Mouse (Mus musculus): Measurements from ENCODE around the gene Robo4. TPM values are rescaled to one million over a fixed set of nuclear protein-coding genes. Genes with fewer than 3 reads are reported as not detected.
A peak's percentile ranks its signal among the peaks of the same experiment; 100 is the strongest.

Gene Robo4
- total and polyA plus RNA-seq, 3 experiments = not detected

DNA sequence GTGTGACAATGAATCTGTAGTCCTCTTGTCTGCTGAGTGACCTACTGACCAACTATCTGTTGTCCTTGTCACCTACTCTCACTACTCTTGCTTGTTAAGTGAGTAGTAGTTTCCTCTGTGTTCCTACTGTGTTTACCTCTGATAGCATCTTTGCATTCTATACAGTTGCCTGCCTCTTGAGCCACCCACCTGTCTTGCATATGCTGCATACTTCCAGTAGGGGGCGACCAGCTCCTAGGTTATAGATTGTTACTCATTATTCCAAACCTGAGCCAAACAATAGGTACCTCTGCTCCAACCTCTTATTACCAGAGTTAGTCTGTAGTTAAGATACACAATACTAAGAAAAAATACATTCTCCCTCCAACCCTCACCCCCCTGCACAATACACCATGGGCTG, 4.7 kb downstream of the Robo4 start:
- DNase-seq (ENCODE audit: extremely low read depth) = peak; percentile 52
- no peak overlapping the region for H3K4me2 ChIP-seq (ENCODE audit: insufficient read depth, low read depth, poor library complexity, severe bottlenecking)
- dilution Hi-C loops (cut with MboI; ENCODE audit: extremely low pct_ligation_motif_present, extremely low pct_unique_long_range_greater_than_20kb, low sequenced_read_pairs) = no loop called here
- no peak overlapping the region for H3K9ac ChIP-seq (ENCODE audit: insufficient read depth, low read depth)
- H3K79me2 ChIP-seq (replicated peaks; ENCODE audit: control insufficient read depth, extremely low read depth, insufficient read depth, poor library complexity, severe bottlenecking) = no peaks in the 10 kb centered on the region
- H3K9me3 ChIP-seq (replicated peaks; ENCODE audit: low read length) = no peaks in the 10 kb centered on the region
- TF ChIP-seq CHD2 (IDR thresholded peaks at IDR 0.05; ENCODE audit: low read length) (no peak), ZMIZ1 (IDR thresholded peaks at IDR 0.05; ENCODE audit: low read depth, low read length) (no peak), POLR2AphosphoS2 (IDR thresholded peaks at IDR 0.05; ENCODE audit: low read depth, low read length) (no peak), SMC3 (IDR thresholded peaks at IDR 0.05; ENCODE audit: low read depth, low read length) (peak; percentile 65), CTCF (conservative IDR thresholded peaks at IDR 0.05 in 1 of 2, IDR thresholded peaks at IDR 0.05 in 1 of 2; ENCODE audit: low read depth in 2 of 2, low read length in 2 of 2) (peak; percentile 87 to 88), ZC3H11A (IDR thresholded peaks at IDR 0.05; ENCODE audit: low read depth, low read length) (no peak), EP300 (IDR thresholded peaks at IDR 0.05; ENCODE audit: low read length) (no peak), ZNF384 (IDR thresholded peaks at IDR 0.05; ENCODE audit: low read depth, low read length) (no peak), RAD21 (IDR thresholded peaks at IDR 0.05; ENCODE audit: low read depth, low read length) (peak; percentile 88), JUN (IDR thresholded peaks at IDR 0.05; ENCODE audit: insufficient read depth, low read depth, low read length) (no peak)
- H3K36me3 ChIP-seq (replicated peaks in 1 of 2; ENCODE audit: control insufficient read depth in 1 of 2, insufficient read depth in 1 of 2, low read length in 1 of 2) = no peaks in the 10 kb centered on the region
- H3K27me3 ChIP-seq (replicated peaks) = peaks cover 34% of the 10 kb centered on the region
- in situ Hi-C loops (cut with MboI; ENCODE audit: low pct_ligation_motif_present, low pct_unique_long_range_greater_than_20kb, low sequenced_read_pairs) = loop anchor here (25.0 kb wide), 1 partner anchor 531 kb away; no protein-coding TSS in a partner anchor
- no peaks in the 10 kb centered on the region; a peak in 1 of 4 replicates for H3K4me1 ChIP-seq (ENCODE audit: control insufficient read depth in 1 of 2, insufficient read depth in 2 of 2)
- H3K27ac ChIP-seq (ENCODE audit: insufficient read depth, low read depth) = no peak overlapping the region
- H3K4me3 ChIP-seq (replicated peaks in 1 of 3; ENCODE audit: low read depth in 2 of 3, low read length in 2 of 3, poor library complexity in 1 of 3) = no peak overlapping the region

DNA sequence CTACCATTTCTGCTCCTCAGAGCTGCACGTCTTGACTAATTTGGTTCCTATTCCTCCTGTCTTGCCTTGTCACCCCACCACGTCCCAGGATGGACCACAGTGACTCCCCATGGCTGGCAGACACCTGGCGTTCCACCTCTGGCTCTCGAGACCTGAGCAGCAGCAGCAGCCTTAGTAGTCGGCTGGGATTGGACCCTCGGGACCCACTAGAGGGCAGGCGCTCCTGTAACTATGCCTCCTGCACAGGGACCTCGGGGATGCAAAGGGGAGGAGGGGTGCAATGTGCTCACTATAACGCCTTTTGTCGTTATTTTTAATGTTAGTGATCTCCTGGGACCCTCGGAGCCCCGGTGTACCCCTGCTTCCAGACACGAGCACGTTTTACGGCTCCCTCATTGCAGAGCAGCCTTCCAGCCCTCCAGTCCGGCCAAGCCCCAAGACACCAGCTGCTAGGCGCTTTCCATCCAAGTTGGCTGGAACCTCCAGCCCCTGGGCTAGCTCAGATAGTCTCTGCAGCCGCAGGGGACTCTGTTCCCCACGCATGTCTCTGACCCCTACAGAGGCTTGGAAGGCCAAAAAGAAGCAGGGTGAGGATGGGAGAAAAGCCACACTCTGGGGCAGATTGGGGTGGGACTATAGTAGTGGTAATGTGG, 6.3 kb downstream of the Robo4 start:
- H3K4me2 ChIP-seq (ENCODE audit: insufficient read depth, low read depth, poor library complexity, severe bottlenecking) = no peak overlapping the region
- H3K27me3 ChIP-seq (replicated peaks) = peaks cover 34% of the 10 kb centered on the region
- dilution Hi-C loops (cut with MboI; ENCODE audit: extremely low pct_ligation_motif_present, extremely low pct_unique_long_range_greater_than_20kb, low sequenced_read_pairs) (no loop called here), in situ Hi-C loops (cut with MboI; ENCODE audit: low pct_ligation_motif_present, low pct_unique_long_range_greater_than_20kb, low sequenced_read_pairs) (loop anchor here (25.0 kb wide), 1 partner anchor 529 kb away; no protein-coding TSS in a partner anchor)
- no peak overlapping the region for H3K27ac ChIP-seq (ENCODE audit: insufficient read depth, low read depth)
- DNase-seq (ENCODE audit: extremely low read depth) = no peak
- no peak overlapping the region for H3K4me3 ChIP-seq (replicated peaks in 1 of 3; ENCODE audit: low read depth in 2 of 3, low read length in 2 of 3, poor library complexity in 1 of 3)
- H3K4me1 ChIP-seq (ENCODE audit: control insufficient read depth in 1 of 2, insufficient read depth in 2 of 2) = no peaks in the 10 kb centered on the region; a peak in 1 of 4 replicates
- no peak for TF ChIP-seq IRF4 (IDR thresholded peaks at IDR 0.05; ENCODE audit: low read depth, low read length)
- TF ChIP-seq ZNF384 (IDR thresholded peaks at IDR 0.05; ENCODE audit: low read depth, low read length) = no peak
- TF ChIP-seq MEF2A (IDR thresholded peaks at IDR 0.05; ENCODE audit: borderline replicate concordance, low read depth, low read length) = no peak
- peak; percentile 27 for TF ChIP-seq RAD21 (IDR thresholded peaks at IDR 0.05; ENCODE audit: low read depth, low read length)
- no peak for TF ChIP-seq TBP (conservative IDR thresholded peaks at IDR 0.05; ENCODE audit: low read depth, low read length)
- peak in 1 of 2 experiments; percentile 58; a peak in 2 of 4 replicates for TF ChIP-seq CTCF (conservative IDR thresholded peaks at IDR 0.05 in 1 of 2, IDR thresholded peaks at IDR 0.05 in 1 of 2; ENCODE audit: low read depth in 2 of 2, low read length in 2 of 2)
- TF ChIP-seq ZC3H11A (IDR thresholded peaks at IDR 0.05; ENCODE audit: low read depth, low read length) = no peak
- no peak for TF ChIP-seq POLR2AphosphoS2 (IDR thresholded peaks at IDR 0.05; ENCODE audit: low read depth, low read length)
- no peak for TF ChIP-seq UBTF (IDR thresholded peaks at IDR 0.05; ENCODE audit: low read depth, low read length)
- TF ChIP-seq USF1 (IDR thresholded peaks at IDR 0.05; ENCODE audit: low read depth, low read length) = no peak
- no peak for TF ChIP-seq ZKSCAN1 (IDR thresholded peaks at IDR 0.05; ENCODE audit: borderline replicate concordance, low read depth, low read length)
- TF ChIP-seq MAFK (IDR thresholded peaks at IDR 0.05; ENCODE audit: insufficient replicate concordance, low read length) = no peak
- no peak for TF ChIP-seq EP300 (IDR thresholded peaks at IDR 0.05; ENCODE audit: low read length)
- TF ChIP-seq JUN (IDR thresholded peaks at IDR 0.05; ENCODE audit: insufficient read depth, low read depth, low read length) = no peak
- no peak for TF ChIP-seq MXI1 (IDR thresholded peaks at IDR 0.05; ENCODE audit: low read depth, low read length)
- no peaks in the 10 kb centered on the region for H3K36me3 ChIP-seq (replicated peaks in 1 of 2; ENCODE audit: control insufficient read depth in 1 of 2, insufficient read depth in 1 of 2, low read length in 1 of 2)
- H3K9ac ChIP-seq (ENCODE audit: insufficient read depth, low read depth) = no peak overlapping the region
- H3K79me2 ChIP-seq (replicated peaks; ENCODE audit: control insufficient read depth, extremely low read depth, insufficient read depth, poor library complexity, severe bottlenecking) = no peaks in the 10 kb centered on the region
- H3K9me3 ChIP-seq (replicated peaks; ENCODE audit: low read length) = no peaks in the 10 kb centered on the region

All from CH12.LX (cell line).